Mouse (Mus musculus) midbrain, embryonic 16.5 days (tissue): ENCODE measurements at regions not wholly inside any gene's neighbourhood (a gene's known extent, or its start where the extent isn't known, plus 50 kb on each side); places are given as distances from the start of the nearest gene placed in this dataset.
A peak's percentile ranks its signal among the peaks of the same experiment; 100 is the strongest.

Experiments
- ATAC-seq: fragments of 200-750 bp; cut with Nextera tagmentation; 2 replicates; pipeline ENCODE4 v1.8.0; 2017; ENCODE audit warnings: moderate TSS enrichment
- H3K27ac ChIP-seq: fragments of 300-500 bp; sonication (generic); 2 replicates; pipeline ENCODE4 v1.5.1; 2014; ENCODE audit warnings: mild to moderate bottlenecking, low read length, mixed read lengths
- H3K27me3 ChIP-seq: fragments of 300-500 bp; sonication (generic); 2 replicates; pipeline ENCODE4 v1.6.1; 2014; ENCODE audit warnings: low read depth, low read length, mixed read lengths; ENCODE audit not compliant: control insufficient read depth, insufficient read depth
- H3K36me3 ChIP-seq: fragments of 300-500 bp; sonication (generic); 2 replicates; pipeline ENCODE4 v1.6.1; 2014; ENCODE audit warnings: mild to moderate bottlenecking, low read length, moderate library complexity, mixed read lengths; ENCODE audit not compliant: control insufficient read depth, insufficient read depth
- H3K4me1 ChIP-seq: fragments of 300-500 bp; sonication (generic); 2 replicates; pipeline ENCODE4 v1.6.1; 2014; ENCODE audit warnings: mild to moderate bottlenecking, low read length, mixed read lengths; ENCODE audit not compliant: control insufficient read depth, insufficient read depth
- H3K4me2 ChIP-seq: fragments of 300-500 bp; sonication (generic); 2 replicates; pipeline ENCODE4 v1.6.1; 2014; ENCODE audit warnings: mild to moderate bottlenecking, low read length, mixed read lengths
- H3K4me3 ChIP-seq: fragments of 300-500 bp; sonication (generic); 2 replicates; pipeline ENCODE4 v1.5.1; 2014; ENCODE audit warnings: low read depth, mild to moderate bottlenecking, low read length, moderate library complexity, mixed read lengths
- H3K9ac ChIP-seq: fragments of 300-500 bp; sonication (generic); 2 replicates; pipeline ENCODE4 v1.6.1; 2014; ENCODE audit warnings: low read depth, low read length, mixed read lengths
- H3K9me3 ChIP-seq: fragments of 300-500 bp; sonication (generic); replicated peaks from 2 replicates; pipeline ENCODE4 v1.6.1; 2014; ENCODE audit warnings: mild to moderate bottlenecking, low read length, mixed read lengths; ENCODE audit not compliant: control insufficient read depth, poor library complexity, severe bottlenecking
- WGBS: fragments of 180-500 bp; shearing (Covaris S2); extraction: QIAGEN DNeasy Blood & Tissue Kit; methylation state at CpG from one replicate; pipeline ENCODE4 v1.1.7; 2014; 5-methylcytosine and 5-hydroxymethylcytosine counted together

- Histone ChIP-seq H3K9ac (no peak overlapping the region), H3K4me1 (no peaks in the 10 kb centered on the region), H3K27ac (no peak overlapping the region), H3K4me3 (no peak overlapping the region), H3K4me2 (no peak overlapping the region), H3K27me3 (no peaks in the 10 kb centered on the region), H3K9me3 (no peaks in the 10 kb centered on the region), H3K36me3 (no peaks in the 10 kb centered on the region)
- no peak for ATAC-seq
- WGBS: 66% methylated on average over 6 of the region's 6 CpGs
These were observed 152.6 kb downstream of the Adam29 start for GRCm38 (mm10) chr8:55754189-55754588.

- H3K9me3 ChIP-seq: no peaks in the 10 kb centered on the region
- no peak overlapping the region for H3K4me3 ChIP-seq
- no peaks in the 10 kb centered on the region for H3K27me3 ChIP-seq
- H3K4me2 ChIP-seq: no peak overlapping the region
- H3K4me1 ChIP-seq: no peaks in the 10 kb centered on the region
- H3K9ac ChIP-seq: no peak overlapping the region
- peak; percentile 66 for ATAC-seq
- H3K36me3 ChIP-seq: no peaks in the 10 kb centered on the region
- WGBS: 63% methylated on average over 5 of the region's 5 CpGs
- H3K27ac ChIP-seq: no peak overlapping the region
These were observed 182.2 kb downstream of the Adam29 start for GRCm38 (mm10) chr8:55724303-55725279.

- WGBS: 85% methylated on average over 2 of the region's 2 CpGs
- H3K36me3 ChIP-seq: no peaks in the 10 kb centered on the region
- no peaks in the 10 kb centered on the region for H3K9me3 ChIP-seq
- no peak overlapping the region for H3K4me3 ChIP-seq
- no peak overlapping the region for H3K27ac ChIP-seq
- H3K4me1 ChIP-seq: no peaks in the 10 kb centered on the region
- no peak for ATAC-seq
- H3K4me2 ChIP-seq: no peak overlapping the region
- H3K27me3 ChIP-seq: no peaks in the 10 kb centered on the region
- no peak overlapping the region for H3K9ac ChIP-seq
These were observed 215.0 kb downstream of the Adam29 start for GRCm38 (mm10) chr8:55691791-55692190.

GRCm38 (mm10) chr8:55680436-55680835 lies 226.3 kb downstream of the Adam29 start:
- H3K9me3 ChIP-seq: no peaks in the 10 kb centered on the region
- H3K9ac ChIP-seq: no peak overlapping the region
- no peak for ATAC-seq
- H3K4me2 ChIP-seq: no peak overlapping the region
- no peak overlapping the region for H3K4me3 ChIP-seq
- no peaks in the 10 kb centered on the region for H3K36me3 ChIP-seq
- no peak overlapping the region for H3K27ac ChIP-seq
- H3K4me1 ChIP-seq: no peaks in the 10 kb centered on the region
- 91% methylated on average over 1 of the region's 1 CpGs for WGBS
- no peaks in the 10 kb centered on the region for H3K27me3 ChIP-seq

- WGBS: 80% methylated on average over 2 of the region's 2 CpGs
- no peak overlapping the region for H3K4me3 ChIP-seq
These were observed 268.0 kb downstream of the Adam29 start for GRCm38 (mm10) chr8:55638716-55639115.

GRCm38 (mm10) chr8:55622399-55622798 lies 284.3 kb downstream of the Adam29 start:
- H3K9me3 ChIP-seq: no peaks in the 10 kb centered on the region
- no peaks in the 10 kb centered on the region for H3K27me3 ChIP-seq
- ATAC-seq: 0 out of 2 replicates have a peak, but pooled peaks have one; percentile 54
- H3K4me2 ChIP-seq: no peak overlapping the region
- 85% methylated on average over 2 of the region's 2 CpGs for WGBS
- H3K9ac ChIP-seq: no peak overlapping the region
- H3K4me3 ChIP-seq: no peak overlapping the region
- no peak overlapping the region for H3K27ac ChIP-seq
- no peaks in the 10 kb centered on the region for H3K4me1 ChIP-seq
- H3K36me3 ChIP-seq: no peaks in the 10 kb centered on the region

More at GRCm38 (mm10) chr8:55638716-55639115, 268.0 kb downstream of the Adam29 start:
- Histone ChIP-seq H3K9ac (no peak overlapping the region), H3K27me3 (no peaks in the 10 kb centered on the region), H3K9me3 (no peaks in the 10 kb centered on the region), H3K4me2 (no peak overlapping the region), H3K36me3 (no peaks in the 10 kb centered on the region), H3K4me1 (no peaks in the 10 kb centered on the region), H3K27ac (no peak overlapping the region)
- no peak for ATAC-seq
